Mouse (Mus musculus): ENCODE results near the gene Cldn15. TPM values are rescaled to one million over a fixed set of nuclear protein-coding genes. Genes with fewer than 3 reads are reported as not detected.

Gene Cldn15
- total and polyA plus RNA-seq, 3 experiments = 7.3 to 13.3 (median 8.7) TPM

DNA sequence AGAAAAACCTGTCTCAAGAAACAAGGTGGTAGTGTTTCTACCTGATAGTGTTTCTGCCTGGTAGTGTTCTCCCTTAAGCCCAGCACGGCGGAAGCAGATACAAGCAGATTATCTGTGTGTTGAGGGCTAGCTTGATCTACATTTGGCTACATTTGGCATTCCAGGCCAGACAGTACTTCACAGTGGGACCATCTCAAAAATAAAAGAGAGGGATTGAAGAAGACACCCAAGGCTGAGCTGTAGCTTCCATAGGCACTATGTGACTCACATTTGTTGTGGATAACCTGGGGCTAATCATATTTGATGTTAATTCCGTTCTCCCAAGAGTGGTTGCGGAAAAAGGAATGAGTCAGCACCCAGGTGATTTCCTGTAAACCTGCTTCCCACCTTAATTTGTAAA, 14.3 kb upstream of the Cldn15 start:
- no peak for DNase-seq
- Histone ChIP-seq H3K4me3 (no peak overlapping the region), H3K27ac (no peak overlapping the region), H3K27me3 (ENCODE audit: control insufficient read depth, insufficient read depth, low read length) (no peaks in the 10 kb centered on the region), H3K9ac (ENCODE audit: low read depth, low read length) (no peak overlapping the region), H3K4me1 (ENCODE audit: control insufficient read depth, insufficient read depth, low read length) (peaks cover 4% of the 10 kb centered on the region), H3K79me2 (replicated peaks; ENCODE audit: control insufficient read depth, insufficient read depth, low read length) (no peaks in the 10 kb centered on the region; the same call in 1 of the 2 replicates), H3K36me3 (ENCODE audit: control insufficient read depth, insufficient read depth, low read length) (no peaks in the 10 kb centered on the region)
- 50% methylated on average over 4 of the region's 4 CpGs for WGBS
- TF ChIP-seq POLR2A (IDR thresholded peaks at IDR 0.05; ENCODE audit: insufficient read depth, low read depth, low read length) (no peak), EP300 (IDR thresholded peaks at IDR 0.05; ENCODE audit: insufficient read depth, low read depth, low read length) (no peak), CTCF (IDR thresholded peaks at IDR 0.05) (no peak)
- intact Hi-C loops (cut with DNase I) = no loop called here

DNA sequence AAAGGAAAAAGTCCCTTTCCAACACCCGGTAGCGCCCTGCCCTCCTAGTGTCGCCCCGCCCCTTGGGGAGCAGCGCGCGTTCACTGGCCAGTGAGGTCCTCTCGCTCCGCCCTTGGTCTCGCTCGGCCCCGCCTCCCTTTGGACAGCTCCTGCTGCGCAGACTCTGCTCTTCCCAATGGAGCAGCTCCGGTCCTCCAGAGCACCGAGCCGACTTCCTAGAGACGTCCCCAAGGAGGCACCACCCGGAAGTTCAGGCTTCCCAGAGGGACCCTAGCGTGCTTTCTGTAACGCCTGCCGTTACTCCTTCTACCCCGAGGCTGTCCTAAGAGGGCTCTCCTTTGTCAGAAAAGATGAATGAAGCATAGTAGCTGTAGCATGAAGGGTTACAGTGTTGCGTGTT, 13.4 kb upstream of the Cldn15 start, which contains the start of gene Fis1:
Fis1 (plus strand) TSS at position 261 of the 400 bp plus-strand sequence.
- H3K4me3 ChIP-seq = peak within 1 kb of the TSS; percentile 93
- under 1% methylated on average over 23 of the region's 23 CpGs for WGBS
- TF ChIP-seq EP300 (IDR thresholded peaks at IDR 0.05; ENCODE audit: insufficient read depth, low read depth, low read length) (0 out of 2 replicates have a peak, but pooled peaks have one; percentile 26), CTCF (IDR thresholded peaks at IDR 0.05) (peak; percentile 13; the same call in 1 of the 2 replicates), POLR2A (IDR thresholded peaks at IDR 0.05; ENCODE audit: insufficient read depth, low read depth, low read length) (peak; percentile 69)
- H3K27ac ChIP-seq = peak within 1 kb of the TSS; percentile 86
- no peaks in the 10 kb centered on the region for H3K27me3 ChIP-seq (ENCODE audit: control insufficient read depth, insufficient read depth, low read length)
- H3K4me1 ChIP-seq (ENCODE audit: control insufficient read depth, insufficient read depth, low read length) = peaks cover 4% of the 10 kb centered on the region
- peak within 1 kb of the TSS; percentile 74 for H3K9ac ChIP-seq (ENCODE audit: low read depth, low read length)
- H3K79me2 ChIP-seq (replicated peaks; ENCODE audit: control insufficient read depth, insufficient read depth, low read length) = no peaks in the 10 kb centered on the region; the same call in 1 of the 2 replicates
- intact Hi-C loops (cut with DNase I) = loop anchor here (1.0 kb wide), 1 partner anchor 9 kb away; no protein-coding TSS in a partner anchor
- DNase-seq = peak; percentile 96 to 97
- no peaks in the 10 kb centered on the region for H3K36me3 ChIP-seq (ENCODE audit: control insufficient read depth, insufficient read depth, low read length)

DNA sequence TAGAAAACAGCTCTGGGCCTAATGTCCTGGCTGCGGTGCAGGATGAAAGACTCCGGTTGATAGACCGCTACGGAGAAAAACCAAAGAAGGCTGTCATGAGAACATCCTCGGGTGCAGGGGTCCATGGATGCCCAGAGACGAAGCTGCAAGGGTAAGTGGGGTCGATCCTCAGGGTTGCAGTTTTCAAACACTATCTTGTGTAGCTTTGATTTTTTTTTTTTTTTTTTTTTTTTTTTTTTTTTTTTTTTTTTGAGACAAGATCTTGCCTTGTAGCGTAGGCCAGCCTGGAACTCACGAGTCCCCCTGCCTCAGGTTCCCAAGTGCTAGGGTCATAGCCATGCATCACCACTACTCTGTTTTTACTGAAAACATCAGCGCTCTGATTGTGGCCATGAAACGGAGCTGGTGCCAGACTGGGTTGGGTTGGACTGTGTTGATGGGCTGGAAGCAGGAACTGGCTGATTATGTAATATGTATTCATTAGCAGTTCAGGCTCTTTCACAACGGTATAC, 12.9 kb upstream of the Cldn15 start:
- Histone ChIP-seq H3K27me3 (ENCODE audit: control insufficient read depth, insufficient read depth, low read length) (no peaks in the 10 kb centered on the region), H3K4me1 (ENCODE audit: control insufficient read depth, insufficient read depth, low read length) (peaks cover 4% of the 10 kb centered on the region), H3K27ac (peak overlapping the region; percentile 86), H3K9ac (ENCODE audit: low read depth, low read length) (peak overlapping the region; percentile 74), H3K36me3 (ENCODE audit: control insufficient read depth, insufficient read depth, low read length) (no peaks in the 10 kb centered on the region), H3K4me3 (peak overlapping the region; percentile 93), H3K79me2 (replicated peaks; ENCODE audit: control insufficient read depth, insufficient read depth, low read length) (no peaks in the 10 kb centered on the region; the same call in 1 of the 2 replicates)
- intact Hi-C loops (cut with DNase I) = loop anchor here (1.0 kb wide), 1 partner anchor 9 kb away; no protein-coding TSS in a partner anchor
- peak; percentile 47 to 57 for DNase-seq
- TF ChIP-seq CTCF (IDR thresholded peaks at IDR 0.05) (no peak), POLR2A (IDR thresholded peaks at IDR 0.05; ENCODE audit: insufficient read depth, low read depth, low read length) (peak; percentile 47; the same call in 1 of the 2 replicates), EP300 (IDR thresholded peaks at IDR 0.05; ENCODE audit: insufficient read depth, low read depth, low read length) (no peak)
- under 1% methylated on average over 12 of the region's 12 CpGs for WGBS

DNA sequence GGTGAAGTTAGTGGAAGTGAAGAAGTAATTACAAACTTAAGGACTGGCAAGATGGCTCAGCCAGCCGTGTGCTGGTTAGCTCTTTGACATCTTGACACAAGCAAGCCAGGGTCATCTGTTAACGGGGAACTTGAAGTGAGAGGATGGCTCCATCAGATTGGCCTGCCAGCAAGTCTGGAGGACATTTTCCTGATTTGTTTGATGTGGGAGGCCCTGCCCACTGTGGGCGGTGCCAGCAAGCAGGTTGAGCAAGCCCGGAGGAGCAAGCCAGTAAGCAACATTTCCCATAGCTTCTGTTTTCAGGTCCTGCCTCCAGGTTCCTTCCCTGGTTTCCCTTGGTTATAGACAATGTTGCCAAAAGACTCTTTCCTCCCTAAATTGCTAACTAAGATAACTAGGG, 10.8 kb upstream of the Cldn15 start:
- 83% methylated on average over 4 of the region's 4 CpGs for WGBS

DNA sequence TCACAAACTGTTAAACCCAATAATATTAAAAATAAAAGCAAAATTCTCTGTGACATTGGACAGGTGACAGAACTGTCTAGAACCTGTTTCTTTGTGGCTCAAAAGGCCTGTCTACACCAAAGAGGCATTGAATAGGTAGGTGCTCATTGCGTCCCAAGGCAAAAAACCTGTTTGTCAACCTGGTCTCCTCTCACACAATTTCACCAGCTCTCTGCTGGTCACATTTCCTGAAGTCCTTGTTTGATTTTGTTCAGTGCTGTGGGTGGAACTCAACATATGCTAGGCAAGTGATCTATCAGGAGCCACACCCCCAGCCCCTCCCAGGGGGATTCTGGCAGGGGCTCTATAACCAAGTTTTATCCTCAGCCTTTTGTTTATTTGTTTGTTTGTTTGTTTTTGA, 9.2 kb upstream of the Cldn15 start:
- Histone ChIP-seq H3K27me3 (ENCODE audit: control insufficient read depth, insufficient read depth, low read length) (no peaks in the 10 kb centered on the region), H3K27ac (no peak overlapping the region), H3K9ac (ENCODE audit: low read depth, low read length) (no peak overlapping the region), H3K79me2 (replicated peaks; ENCODE audit: control insufficient read depth, insufficient read depth, low read length) (no peaks in the 10 kb centered on the region; the same call in 1 of the 2 replicates), H3K36me3 (ENCODE audit: control insufficient read depth, insufficient read depth, low read length) (no peaks in the 10 kb centered on the region), H3K4me3 (no peak overlapping the region), H3K4me1 (ENCODE audit: control insufficient read depth, insufficient read depth, low read length) (peaks cover 7% of the 10 kb centered on the region)
- 100% methylated on average over 1 of the region's 1 CpGs for WGBS
- no peak for TF ChIP-seq CTCF (IDR thresholded peaks at IDR 0.05)
- no peak for TF ChIP-seq POLR2A (IDR thresholded peaks at IDR 0.05; ENCODE audit: insufficient read depth, low read depth, low read length)
- TF ChIP-seq EP300 (IDR thresholded peaks at IDR 0.05; ENCODE audit: insufficient read depth, low read depth, low read length) = no peak
- intact Hi-C loops (cut with DNase I) = no loop called here
- DNase-seq = no peak

More for the DNA sequence above, 10.8 kb upstream of the Cldn15 start:
- H3K4me1 ChIP-seq (ENCODE audit: control insufficient read depth, insufficient read depth, low read length) = peaks cover 4% of the 10 kb centered on the region
- H3K9ac ChIP-seq (ENCODE audit: low read depth, low read length) = no peak overlapping the region
- intact Hi-C loops (cut with DNase I) = no loop called here
- TF ChIP-seq CTCF (IDR thresholded peaks at IDR 0.05) (no peak), EP300 (IDR thresholded peaks at IDR 0.05; ENCODE audit: insufficient read depth, low read depth, low read length) (no peak), POLR2A (IDR thresholded peaks at IDR 0.05; ENCODE audit: insufficient read depth, low read depth, low read length) (no peak)
- no peaks in the 10 kb centered on the region for H3K27me3 ChIP-seq (ENCODE audit: control insufficient read depth, insufficient read depth, low read length)
- H3K36me3 ChIP-seq (ENCODE audit: control insufficient read depth, insufficient read depth, low read length) = no peaks in the 10 kb centered on the region
- H3K79me2 ChIP-seq (replicated peaks; ENCODE audit: control insufficient read depth, insufficient read depth, low read length) = no peaks in the 10 kb centered on the region; the same call in 1 of the 2 replicates
- H3K27ac ChIP-seq = no peak overlapping the region
- no peak for DNase-seq
- H3K4me3 ChIP-seq = no peak overlapping the region

DNA sequence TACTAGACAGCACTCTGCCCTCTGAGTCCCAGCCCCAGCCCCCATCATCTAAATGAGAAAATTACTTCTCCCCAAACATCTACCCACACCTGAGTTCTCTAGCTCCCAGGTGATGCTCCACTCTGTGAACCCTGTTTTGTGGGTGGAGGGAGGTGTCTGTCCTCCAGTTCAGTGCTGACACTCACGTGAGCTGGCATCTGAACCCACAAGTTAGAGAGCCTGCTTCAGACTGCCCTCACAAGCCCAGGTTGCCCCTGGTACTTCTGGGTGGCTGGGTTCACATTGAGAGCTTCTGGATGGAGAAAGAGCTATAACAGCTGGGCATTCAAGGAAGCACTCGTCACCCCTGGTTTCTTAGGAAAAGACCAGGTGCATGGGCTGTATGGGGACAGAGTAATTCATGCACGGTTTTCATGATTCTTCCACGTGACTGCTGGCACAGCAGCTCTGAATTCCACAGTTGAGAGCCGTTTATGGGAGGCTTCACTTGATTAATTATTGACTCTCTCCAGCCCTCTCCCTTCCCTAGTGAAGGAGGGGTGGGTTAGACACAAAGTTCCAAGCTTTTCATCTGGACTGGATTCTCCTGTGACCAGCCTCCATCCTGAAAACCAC, 7.3 kb upstream of the Cldn15 start:
- no peak for TF ChIP-seq EP300 (IDR thresholded peaks at IDR 0.05; ENCODE audit: insufficient read depth, low read depth, low read length)
- no peak for TF ChIP-seq CTCF (IDR thresholded peaks at IDR 0.05)
- no peak for TF ChIP-seq POLR2A (IDR thresholded peaks at IDR 0.05; ENCODE audit: insufficient read depth, low read depth, low read length)
- Histone ChIP-seq H3K79me2 (replicated peaks; ENCODE audit: control insufficient read depth, insufficient read depth, low read length) (no peaks in the 10 kb centered on the region; the same call in 1 of the 2 replicates), H3K27ac (no peak overlapping the region), H3K36me3 (ENCODE audit: control insufficient read depth, insufficient read depth, low read length) (no peaks in the 10 kb centered on the region), H3K4me3 (no peak overlapping the region), H3K9ac (ENCODE audit: low read depth, low read length) (no peak overlapping the region), H3K4me1 (ENCODE audit: control insufficient read depth, insufficient read depth, low read length) (peaks cover 7% of the 10 kb centered on the region), H3K27me3 (ENCODE audit: control insufficient read depth, insufficient read depth, low read length) (no peaks in the 10 kb centered on the region)
- no peak for DNase-seq
- 72% methylated on average over 5 of the region's 5 CpGs for WGBS
- intact Hi-C loops (cut with DNase I) = no loop called here

All from heart, adult 2 months (tissue).